Mouse (Mus musculus) stomach, postnatal 0 days (tissue): ENCODE results near the gene Col6a6.

Experiments used
- CTCF ChIP-seq: IDR thresholded peaks from 2 replicates; pipeline ENCODE4 v1.5.1; 2016; ENCODE audit warnings: antibody characterized with exemption, low read depth, mild to moderate bottlenecking, moderate library complexity
- EP300 ChIP-seq: optimal IDR thresholded peaks from 2 replicates; pipeline ENCODE3; 2016; ENCODE audit warnings: antibody characterized with exemption

GRCm38 (mm10) chr9:105689485-105689884 is 138.5 kb downstream of the Col6a6 start:
- TF ChIP-seq EP300 (no peak), CTCF (no peak)
